Mouse (Mus musculus) lung, adult 2 months (tissue): ENCODE data around the gene Rdm1.

Experiments used
- CTCF ChIP-seq: fragments of 200-500 bp; IDR thresholded peaks from 2 replicates; pipeline ENCODE4 v1.5.1; 2011; ENCODE audit warnings: mild to moderate bottlenecking, low read length, control low read depth; ENCODE audit not compliant: insufficient read depth
- POLR2A ChIP-seq: fragments of 200-500 bp; IDR thresholded peaks from 2 replicates; pipeline ENCODE4 v1.6.1; 2011; ENCODE audit warnings: low read depth, mild to moderate bottlenecking, control low read depth, low read length, borderline replicate concordance; ENCODE audit errors: extremely low read depth

GRCm38 (mm10) chr11:101626995-101627856, at the start of gene Rdm1:
- no peak for TF ChIP-seq CTCF
- TF ChIP-seq POLR2A, result peak; percentile 81
